Mouse (Mus musculus): ENCODE data around the gene Wdr37. TPM values are rescaled to one million over a fixed set of nuclear protein-coding genes. Genes with fewer than 3 reads are reported as not detected.
"Not testable (repeated sequence)": the region's sequence is repeated elsewhere in the genome, so short reads cannot be mapped to it uniquely, and the experiment has no call there.

The Wdr37 gene
- 10 to 100 TPM; 40.5 to 53.5 (median 41.2) TPM for polyA plus RNA-seq (2017; shearing (Covaris generic))

DNA sequence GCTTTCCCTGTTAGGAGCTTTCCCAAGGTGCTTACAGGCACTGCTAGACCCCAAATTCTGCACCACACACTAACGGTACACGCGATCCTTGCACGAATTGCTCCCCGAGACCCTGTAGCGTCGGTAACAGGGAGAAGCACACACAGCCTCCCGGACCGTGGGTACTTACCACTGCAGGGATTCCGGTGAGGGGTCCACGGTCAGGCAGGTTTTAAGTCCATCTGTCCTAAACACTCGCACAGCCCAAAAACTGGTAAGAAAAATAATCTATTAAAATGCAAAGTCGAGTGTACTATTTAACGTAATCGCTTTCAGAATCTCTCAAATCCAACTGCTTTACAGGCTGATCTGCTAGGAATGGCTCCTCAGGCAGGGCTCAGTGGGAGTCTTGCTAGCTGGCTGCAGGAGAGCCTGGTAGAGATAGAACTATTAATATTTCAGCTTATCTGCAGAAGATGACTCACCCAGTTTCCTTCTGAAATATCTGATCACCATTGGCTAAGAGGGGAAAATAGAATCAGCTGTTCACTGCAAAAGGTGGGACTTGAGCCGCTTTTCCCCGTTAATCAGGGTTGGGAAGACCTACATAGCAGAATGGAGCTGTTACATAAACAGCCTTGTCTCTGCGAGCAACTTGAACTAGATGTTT is at the start of gene Wdr37:
Wdr37 (minus strand) TSS at position 596 of the 649 bp plus-strand sequence.
- ATAC-seq = no peak

DNA sequence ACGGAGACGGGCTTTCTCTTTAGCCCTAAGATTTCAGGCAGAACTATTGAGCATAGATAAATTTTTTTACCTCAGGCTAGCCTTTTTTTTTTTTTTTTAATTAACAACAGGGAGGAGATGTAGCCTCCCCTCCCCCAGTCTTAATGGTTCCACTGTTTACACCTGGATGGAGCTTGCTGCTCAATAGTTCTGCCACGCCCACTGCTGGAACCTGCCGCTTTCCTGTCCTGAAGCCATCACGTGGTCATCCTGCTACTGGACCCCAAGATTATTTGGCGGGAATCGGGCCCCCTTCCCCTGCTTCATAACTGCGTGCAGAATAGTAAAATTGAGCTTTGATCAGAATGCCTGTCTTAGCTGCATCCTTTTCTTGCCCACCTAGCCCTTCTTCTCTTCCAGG is 42.2 kb upstream of the Wdr37 start:
- ATAC-seq = not testable (repeated sequence)

DNA sequence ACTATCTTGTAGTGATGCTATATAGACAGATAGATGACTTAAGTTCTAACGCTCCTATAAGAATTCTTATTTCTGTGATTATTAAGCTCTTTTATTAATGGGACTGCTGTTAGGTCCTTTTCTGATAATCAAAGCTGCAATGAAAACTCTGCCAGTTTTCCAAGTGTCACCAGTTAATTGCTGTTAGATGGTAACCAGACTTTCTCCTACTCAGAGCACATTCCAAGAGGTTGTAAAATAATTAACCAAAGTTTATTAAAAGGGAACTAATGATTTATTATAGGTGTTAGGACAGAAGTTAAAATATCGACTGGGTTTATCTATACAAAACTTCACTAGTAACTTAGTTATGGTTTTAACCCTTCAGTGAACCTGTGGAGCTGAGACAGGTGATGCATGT is 34.3 kb upstream of the Wdr37 start:
- not testable (repeated sequence) for ATAC-seq

DNA sequence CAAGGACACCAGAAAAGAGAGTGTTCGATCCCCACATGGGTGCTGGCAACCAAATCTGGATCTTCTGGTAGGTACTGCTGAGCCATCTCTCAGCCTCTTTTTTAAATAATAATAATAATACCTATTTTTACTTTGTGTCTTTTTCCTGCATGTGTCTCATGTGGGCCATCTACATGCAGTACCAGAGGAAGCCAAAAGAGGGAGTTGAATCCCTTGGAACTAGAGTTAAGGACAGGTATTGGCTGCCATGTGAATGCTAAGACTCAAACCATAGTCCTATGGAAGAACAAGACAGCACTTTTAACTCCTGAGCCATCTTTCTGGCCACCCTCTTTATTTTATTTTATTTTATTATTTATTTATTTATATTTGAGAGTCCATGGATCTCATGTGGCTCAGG is 16.9 kb upstream of the Wdr37 start:
- no peak for ATAC-seq

DNA sequence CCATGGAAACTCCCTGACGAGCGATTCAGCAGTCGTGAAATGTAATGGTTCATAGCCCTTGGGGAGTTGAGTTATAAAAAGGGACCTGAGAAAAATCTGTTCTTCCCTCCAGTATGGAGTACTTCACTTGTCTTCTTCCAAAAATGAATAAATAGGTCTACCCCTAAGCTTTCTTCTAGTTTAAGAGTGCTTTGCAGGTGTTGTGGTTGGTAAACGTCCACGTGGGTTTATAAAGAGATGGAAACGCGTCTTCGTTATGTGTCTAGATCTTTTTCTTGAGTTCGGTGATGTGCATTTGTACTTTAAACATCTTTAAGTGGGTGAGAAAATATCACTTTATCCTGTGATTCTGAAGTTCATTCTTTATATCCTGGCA is 14.5 kb upstream of the Wdr37 start:
- ATAC-seq = no peak

DNA sequence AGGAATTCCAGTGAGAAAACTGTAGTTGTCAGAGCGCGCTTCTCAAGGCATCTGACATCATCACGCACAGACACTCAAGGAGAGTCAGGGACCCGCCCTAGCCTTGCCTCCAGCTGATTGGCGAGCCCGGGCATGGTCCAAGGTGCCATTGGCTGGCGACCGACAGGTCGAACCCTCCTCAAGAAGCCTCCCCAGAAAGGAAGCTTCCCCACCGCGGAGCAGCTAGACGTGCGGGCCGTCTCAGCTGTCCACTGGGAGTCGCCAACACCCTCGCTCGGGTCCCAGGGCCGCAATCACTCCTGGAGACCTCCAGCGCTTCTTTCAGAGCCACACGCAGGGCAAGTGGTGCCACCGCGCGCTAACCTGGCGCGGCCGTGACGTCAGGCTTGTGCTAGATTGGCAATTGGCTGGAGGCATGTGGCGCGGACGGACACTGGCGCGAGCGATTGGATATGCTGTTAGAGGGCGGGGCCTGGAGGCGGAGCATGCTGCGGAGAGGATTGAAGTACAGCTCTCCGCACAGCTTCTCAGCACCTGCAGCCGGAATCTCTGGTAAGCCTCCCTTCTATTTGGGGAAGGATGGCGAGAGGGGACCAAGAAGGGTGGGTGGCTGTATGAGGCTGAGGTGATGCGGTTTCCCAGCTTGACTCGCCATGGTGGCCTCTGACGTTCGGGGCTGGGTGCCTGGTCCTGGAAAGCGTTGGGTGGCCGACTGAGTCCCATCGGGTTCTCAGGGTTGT is 13.9 kb upstream of the Wdr37 start, which contains the start of gene Idi1:
Idi1 (plus strand) TSS at position 57 of the 740 bp plus-strand sequence.
- ATAC-seq = peak; percentile 94

DNA sequence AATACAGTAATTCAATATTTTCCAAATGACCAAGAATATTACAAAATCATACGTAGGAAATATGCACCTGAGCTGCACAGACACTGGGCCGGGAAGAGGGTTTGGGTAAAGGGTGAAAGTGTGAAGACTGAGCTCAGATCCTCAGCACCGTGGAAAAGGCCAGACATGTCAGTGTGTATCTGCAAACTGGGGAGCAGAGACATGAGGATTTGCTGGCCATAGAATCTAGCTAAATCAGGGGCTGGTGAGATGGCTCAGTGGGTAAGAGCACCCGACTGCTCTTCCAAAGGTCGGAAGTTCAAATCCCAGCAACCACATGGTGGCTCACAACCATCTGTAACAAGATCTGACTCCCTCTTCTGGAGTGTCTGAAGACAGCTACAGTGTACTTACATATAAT is 12.2 kb upstream of the Wdr37 start:
- ATAC-seq = not testable (repeated sequence)

DNA sequence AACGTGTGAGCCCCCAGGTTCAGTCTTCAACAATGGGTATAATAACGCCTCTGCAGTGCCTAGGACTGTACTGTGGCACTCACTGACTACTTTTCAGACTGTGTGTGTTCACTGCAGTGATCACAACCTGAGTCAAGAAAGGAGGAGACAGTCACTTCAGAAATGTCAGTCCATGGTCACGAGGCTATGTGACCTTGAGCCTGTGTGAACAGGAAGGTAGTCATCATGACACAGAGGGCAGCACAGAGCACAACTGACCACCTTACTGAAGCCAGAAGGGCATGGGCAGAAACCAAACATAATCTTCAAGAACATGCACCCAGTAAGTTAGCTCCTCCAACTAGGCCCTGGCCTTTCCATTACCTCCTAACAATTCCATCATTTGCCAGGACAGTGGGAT is 9.9 kb upstream of the Wdr37 start:
- no peak for ATAC-seq

DNA sequence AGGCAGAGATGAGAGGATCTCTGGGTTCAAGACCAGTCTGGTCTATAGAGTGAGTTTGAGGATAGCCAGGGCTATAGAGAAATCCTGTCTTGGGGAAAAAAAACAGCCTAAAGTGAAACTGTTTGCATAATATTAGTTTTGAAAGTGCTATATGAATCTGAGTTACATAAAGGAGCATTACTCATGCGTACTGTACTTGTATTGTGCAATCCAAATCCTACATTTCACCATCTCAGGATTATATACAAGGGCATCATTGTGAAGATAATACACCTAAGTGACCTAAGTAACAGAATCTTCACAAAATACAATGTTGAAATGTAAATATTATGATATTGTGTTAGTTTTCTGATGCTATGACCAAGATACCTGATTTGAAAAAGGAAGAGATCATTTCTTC is 2.1 kb upstream of the Wdr37 start:
- ATAC-seq = no peak

DNA sequence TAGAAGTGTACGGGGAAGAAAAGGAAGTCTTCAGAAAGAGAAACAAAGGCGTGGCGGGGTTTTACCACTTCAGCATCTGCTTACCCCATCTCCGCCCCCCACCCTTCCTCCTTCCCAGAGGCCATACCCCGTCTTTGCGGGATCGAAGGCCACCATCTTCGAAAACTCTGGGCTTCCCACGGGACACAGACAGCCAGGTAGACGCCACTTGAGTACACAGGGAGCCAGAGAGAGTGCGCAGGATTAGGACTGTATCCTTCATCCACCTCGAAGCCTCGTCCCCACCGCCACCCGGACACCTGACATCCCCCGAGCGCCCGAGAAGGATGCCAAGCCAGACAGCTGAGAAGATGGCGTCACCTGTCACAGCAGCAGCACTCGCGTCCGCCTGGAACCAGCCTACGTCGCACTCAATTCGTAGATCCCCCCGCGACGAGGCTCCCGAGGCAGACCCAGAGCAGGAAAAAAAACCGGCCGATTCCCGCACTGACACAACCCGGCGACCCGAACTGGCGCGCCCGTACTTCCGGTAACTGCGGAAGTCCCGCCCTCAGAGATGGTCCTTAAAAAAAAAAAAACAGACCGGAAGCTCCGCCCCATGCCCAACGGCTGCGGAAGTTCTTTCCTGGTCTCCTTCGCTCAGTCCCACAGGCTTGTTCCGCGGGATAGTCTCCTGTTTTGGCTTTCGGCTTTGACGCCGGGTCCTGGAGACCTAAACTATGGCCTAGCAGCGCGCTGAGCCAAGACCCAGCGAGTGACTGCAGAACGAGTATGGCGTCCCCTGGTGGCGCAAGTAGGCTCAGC is 997 bp downstream of the Wdr37 start:
- ATAC-seq = peak; percentile 82

DNA sequence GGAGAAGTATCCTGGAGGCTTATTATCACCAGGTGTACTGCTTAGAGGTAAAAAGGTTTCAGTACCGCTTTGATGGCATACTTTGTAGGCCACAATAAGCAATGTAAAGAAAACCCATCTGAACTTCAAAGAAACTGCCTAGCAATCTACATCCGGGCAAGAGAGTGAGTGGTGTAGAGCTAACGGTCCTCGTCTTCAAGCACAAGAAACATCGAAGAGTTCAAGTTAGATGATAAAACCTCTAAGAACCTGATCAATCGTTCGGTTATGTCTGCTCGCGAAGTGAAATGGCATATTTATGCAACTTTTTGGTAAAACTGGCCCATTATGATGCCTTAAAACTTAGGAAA is 1.6 kb downstream of the Wdr37 start:
- ATAC-seq = peak; percentile 60

DNA sequence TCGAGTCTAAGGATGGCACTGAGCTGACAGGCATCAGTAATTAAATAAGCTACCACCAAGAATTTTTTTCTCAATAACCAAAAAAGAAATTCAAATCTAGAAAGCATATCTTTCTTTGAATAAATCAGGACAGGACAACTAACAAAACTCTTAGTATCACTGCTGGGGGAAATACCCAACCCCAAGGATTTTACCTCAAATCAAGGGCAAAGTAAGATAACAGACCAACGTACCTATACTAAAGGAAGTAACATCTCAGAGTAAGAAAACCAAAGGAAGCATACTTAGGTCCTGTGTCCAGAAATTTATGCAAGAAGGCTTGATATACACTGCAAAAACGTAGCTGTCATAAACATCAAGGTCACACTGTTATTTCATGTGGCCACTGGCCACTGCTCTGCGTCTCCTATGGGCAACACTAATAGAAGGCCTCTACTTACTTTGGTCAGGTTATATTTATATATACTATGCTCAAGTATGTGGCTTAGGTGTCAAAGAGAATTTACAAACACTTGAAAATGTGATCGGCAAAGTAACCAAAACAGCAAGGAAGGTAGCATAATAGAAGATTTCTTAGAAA is 2.0 kb downstream of the Wdr37 start:
- ATAC-seq = no peak

DNA sequence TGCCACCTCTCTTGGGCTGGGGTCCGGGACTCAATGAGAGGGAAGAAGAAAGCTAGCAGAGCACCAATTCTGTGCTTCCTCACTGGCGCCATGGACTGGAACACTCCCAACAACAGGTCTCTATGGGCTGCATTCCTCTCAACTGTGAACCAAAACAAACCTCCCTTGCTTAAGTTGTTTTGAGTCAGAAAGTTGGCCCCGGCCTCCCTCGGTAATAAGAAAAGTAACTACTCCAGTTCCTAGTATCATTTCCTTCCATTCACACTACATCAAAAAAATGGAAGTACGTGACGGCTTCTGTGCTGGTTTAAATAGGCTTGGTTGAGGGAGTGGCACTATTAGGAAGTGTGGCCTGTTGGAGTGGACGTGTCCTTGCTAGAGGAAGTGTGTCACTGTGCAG is 5.1 kb downstream of the Wdr37 start:
- ATAC-seq = no peak

DNA sequence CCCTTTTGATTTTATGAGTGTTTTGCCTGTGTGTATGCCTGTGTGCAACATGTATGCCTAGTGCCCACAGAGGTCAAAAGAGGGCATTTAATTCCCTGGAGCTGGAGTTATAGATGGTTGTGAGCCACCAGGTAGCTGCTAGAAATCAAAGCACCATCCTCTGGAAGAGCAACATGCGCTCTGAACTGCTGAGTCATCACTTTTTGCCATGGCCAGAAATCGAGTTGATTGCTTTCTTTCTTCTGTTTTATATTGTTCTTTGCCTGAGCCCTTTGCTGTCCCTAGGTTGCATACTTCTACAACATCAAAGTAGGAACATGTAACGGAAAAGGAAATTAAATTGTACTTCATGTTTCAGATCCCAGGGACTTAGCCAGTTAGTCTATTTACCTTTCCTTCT is 6.7 kb downstream of the Wdr37 start:
- ATAC-seq = no peak

DNA sequence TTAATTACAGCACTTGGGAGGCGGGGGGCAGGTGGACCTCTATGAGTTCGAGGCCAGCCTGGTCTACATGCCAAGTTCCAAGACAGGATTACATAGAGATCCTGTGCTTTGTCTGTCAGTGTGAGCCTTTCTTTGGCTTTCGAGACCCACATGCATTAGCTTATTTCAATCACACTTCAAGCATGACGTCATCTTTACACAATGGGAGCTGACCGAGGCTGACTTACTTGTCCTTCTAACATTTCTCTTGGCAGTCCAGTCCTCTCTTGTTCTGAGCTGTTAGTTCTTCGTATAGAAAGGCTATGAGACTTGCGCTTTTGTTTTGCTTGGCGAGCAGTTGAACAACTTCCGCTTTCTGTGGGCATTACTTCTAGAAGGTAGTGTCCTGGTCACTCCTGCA is 10.8 kb downstream of the Wdr37 start:
- ATAC-seq = no peak

DNA sequence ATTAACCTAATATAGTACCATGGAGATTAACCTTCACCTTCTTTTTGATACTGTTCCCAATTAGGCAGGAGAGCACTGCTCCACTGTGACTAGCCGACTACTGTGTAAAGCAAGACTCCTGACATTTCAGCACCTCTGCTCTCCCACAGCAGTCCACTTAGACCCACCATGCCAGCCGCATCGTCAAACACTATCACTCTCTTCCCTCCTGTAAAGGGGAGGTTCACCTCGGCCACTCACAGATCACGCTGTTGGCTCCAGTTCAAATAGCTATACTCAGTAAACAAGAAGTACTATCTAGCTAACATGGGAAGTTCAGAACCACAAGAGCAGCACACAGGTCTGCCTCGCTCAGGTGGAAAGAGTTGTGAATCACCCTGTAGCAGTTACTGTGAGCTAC is 13.3 kb downstream of the Wdr37 start:
- no peak for ATAC-seq

DNA sequence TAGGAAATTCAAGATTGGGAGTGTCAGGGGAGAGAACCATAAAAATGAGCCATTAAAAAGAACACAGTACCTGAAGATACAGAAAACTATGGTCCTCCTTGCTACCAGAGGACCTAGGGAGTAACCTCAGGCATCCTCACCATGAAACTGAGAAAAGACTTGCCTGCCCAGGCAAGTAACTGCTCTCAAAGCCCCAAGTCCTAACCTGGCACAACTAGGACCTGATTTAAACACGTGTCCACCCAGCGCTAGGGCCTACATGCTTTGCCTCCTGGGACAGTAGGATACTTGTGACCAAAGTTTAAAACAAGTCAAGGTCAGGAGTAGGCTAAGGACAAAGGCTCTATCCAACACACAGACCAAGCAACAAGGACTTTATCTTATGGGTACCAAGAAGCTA is 16.9 kb downstream of the Wdr37 start:
- no peak for ATAC-seq

DNA sequence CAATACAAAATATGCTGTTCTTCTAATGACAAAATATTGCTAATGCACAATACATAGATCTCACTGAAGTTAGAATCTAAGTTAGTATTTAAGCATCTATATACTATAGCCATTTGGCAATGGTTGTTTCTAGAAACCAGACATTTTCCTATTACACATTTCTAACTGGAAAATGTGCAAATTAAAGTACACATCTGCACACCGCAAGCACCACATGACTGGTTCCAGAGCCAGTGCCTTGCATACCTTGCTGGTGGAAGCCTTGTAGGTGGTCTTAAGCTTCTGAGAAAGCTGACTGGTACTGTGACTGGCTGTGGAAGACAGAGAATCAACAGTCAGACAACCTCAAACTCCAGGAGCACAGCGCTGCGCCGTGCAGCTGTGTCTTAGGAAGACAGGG is 18.3 kb downstream of the Wdr37 start:
- ATAC-seq = no peak

DNA sequence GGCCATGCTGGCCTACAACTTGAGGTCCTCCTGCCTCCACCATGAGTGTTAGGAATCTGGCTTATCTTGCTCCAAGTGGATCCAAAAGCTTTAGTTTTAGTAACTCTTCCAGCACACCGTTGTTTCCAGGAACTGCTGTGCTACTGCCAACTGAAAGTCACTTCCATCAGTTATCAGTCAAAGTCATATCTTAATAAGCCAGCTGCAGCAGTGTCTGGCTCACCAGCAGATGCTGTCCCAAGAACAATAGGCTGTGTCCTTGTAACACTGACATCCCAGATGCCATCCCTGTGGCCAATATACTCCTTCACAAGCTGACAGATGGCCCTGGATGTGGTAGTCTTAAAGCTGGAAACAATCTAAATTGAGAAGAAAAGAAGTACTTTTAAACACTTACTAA is 22.4 kb downstream of the Wdr37 start:
- ATAC-seq = no peak

DNA sequence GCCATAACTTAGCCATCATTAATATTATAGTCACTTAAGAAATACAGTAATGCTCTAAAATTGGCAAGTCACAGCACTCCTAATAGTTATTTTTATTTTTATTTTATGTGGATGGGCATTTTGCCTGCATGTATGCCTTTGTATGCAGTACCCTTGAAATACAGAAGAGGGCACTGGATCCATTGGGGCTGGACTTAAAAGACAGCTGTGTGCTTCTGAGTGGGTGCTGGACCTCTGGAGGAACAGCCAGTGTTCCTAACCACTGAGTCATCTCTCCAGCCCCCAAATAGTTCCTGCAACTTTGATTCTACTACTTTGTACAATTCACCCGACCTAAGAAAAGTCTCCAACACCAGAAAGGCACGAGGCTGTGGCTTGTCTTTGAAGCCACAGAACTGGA is 24.0 kb downstream of the Wdr37 start:
- peak; percentile 65 for ATAC-seq

DNA sequence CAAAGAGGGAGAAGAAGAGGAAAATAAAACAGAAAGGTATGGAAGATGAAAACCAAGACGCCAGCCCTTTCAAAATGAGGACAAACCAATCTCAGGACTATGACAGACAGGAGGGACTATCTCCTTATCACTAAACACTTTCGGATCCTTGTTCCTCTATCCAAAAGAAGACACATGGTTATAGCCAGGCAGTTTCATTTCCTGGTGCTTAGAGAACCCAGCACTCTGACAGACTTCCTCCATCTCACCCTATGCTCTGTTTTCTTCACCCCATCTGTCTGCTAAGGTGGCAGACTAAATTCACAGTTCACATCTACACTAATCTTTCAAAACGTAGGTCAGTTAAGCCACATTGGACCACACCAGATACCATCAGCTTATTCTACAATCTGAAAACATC is 29.4 kb downstream of the Wdr37 start:
- ATAC-seq = no peak

DNA sequence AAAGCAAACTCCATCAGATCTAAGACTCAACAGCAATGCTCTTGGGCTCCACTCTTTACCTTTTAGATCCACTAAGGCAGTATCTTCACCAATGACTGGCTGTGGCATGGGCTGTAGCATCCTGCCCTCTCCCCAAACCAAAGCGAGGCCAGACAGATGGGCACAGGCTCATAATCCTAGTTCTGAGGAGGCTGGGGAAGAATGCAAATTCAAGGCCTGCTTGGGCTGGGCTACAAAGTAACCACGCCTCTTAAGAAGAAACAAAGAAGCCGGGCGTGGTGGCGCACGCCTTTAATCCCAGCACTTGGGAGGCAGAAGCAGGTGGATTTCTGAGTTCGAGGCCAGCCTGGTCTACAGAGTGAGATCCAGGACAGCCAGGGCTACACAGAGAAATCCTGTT is 29.9 kb downstream of the Wdr37 start:
- ATAC-seq = not testable (repeated sequence)

DNA sequence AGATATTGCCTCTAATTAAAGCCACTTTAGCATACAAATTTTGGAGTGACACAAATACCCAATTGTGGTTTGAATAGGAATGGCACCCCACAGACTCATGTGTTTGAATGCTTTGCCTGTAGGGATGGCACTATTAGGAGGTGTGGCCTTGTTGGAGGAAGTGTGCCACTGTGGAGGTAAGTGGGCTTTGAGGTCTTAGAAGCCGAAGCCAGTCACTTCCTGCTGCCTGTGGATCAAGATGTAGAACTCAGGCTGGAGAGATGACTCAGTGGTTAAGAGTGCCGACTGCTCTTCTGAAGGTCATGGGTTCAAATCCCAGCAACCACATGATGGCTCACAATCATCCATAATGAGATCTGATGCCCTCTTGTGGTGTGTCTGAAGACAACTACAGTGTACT is 30.8 kb downstream of the Wdr37 start:
- no peak for ATAC-seq
